Mouse (Mus musculus) adrenal gland, adult 2 months (tissue): ENCODE data around the gene Ndufb8. TPM values are rescaled to one million over a fixed set of nuclear protein-coding genes. Genes with fewer than 3 reads are reported as not detected.

Experiments
- DNase-seq: peaks from one replicate; pipeline ENCODE4 v3.0.0; 2021
- polyA plus RNA-seq: library from polyadenylated mRNA; depleted of rRNA; stranded (reverse); fragments of >200 nt; gene quantifications from 2 replicates; pipeline ENCODE4 v1.2.3, GENCODE M21; 2012
- total RNA-seq, 2 experiments: library from RNA; stranded (reverse); gene quantifications; 2 replicates each; pipeline ENCODE4 v1.2.3; 2021

The Ndufb8 gene
- total and polyA plus RNA-seq, 3 experiments: 554 to 747 (median 747) TPM

GRCm38 (mm10) chr19:44535376-44535775, 19.9 kb downstream of the Ndufb8 start:
- DNase-seq: no peak

GRCm38 (mm10) chr19:44530018-44530417, 25.2 kb downstream of the Ndufb8 start:
- no peak for DNase-seq

- DNase-seq: peak; percentile 53
Measured at GRCm38 (mm10) chr19:44525551-44526205, 29.6 kb downstream of the Ndufb8 start.

GRCm38 (mm10) chr19:44519152-44519551, 36.1 kb downstream of the Ndufb8 start:
- DNase-seq: no peak

GRCm38 (mm10) chr19:44517996-44518768, 37.1 kb downstream of the Ndufb8 start:
- DNase-seq: no peak

- no peak for DNase-seq
Measured at GRCm38 (mm10) chr19:44515769-44516168, 39.5 kb downstream of the Ndufb8 start.

- no peak for DNase-seq
Measured at GRCm38 (mm10) chr19:44514521-44515451, 40.5 kb downstream of the Ndufb8 start.

GRCm38 (mm10) chr19:44513921-44514482, 41.2 kb downstream of the Ndufb8 start:
- DNase-seq: no peak

- DNase-seq: peak; percentile 47
Measured at GRCm38 (mm10) chr19:44513054-44513833, 42.0 kb downstream of the Ndufb8 start.

- peak; percentile 25 for DNase-seq
Measured at GRCm38 (mm10) chr19:44512601-44513000, 42.6 kb downstream of the Ndufb8 start.

GRCm38 (mm10) chr19:44511451-44512231, 43.6 kb downstream of the Ndufb8 start:
- DNase-seq: peak; percentile 78

- DNase-seq: no peak
Measured at GRCm38 (mm10) chr19:44510534-44511175, 44.6 kb downstream of the Ndufb8 start.

- DNase-seq: no peak
Measured at GRCm38 (mm10) chr19:44502741-44503140, 52.5 kb downstream of the Ndufb8 start.

GRCm38 (mm10) chr19:44501925-44502324, 53.3 kb downstream of the Ndufb8 start:
- no peak for DNase-seq

GRCm38 (mm10) chr19:44500240-44500639, 55.0 kb downstream of the Ndufb8 start:
- DNase-seq: no peak

- DNase-seq: no peak
Measured at GRCm38 (mm10) chr19:44498936-44499335, 56.3 kb downstream of the Ndufb8 start.
